Mouse (Mus musculus): ENCODE results near the gene Gm9040. TPM values are rescaled to one million over a fixed set of nuclear protein-coding genes. Genes with fewer than 3 reads are reported as not detected.

Gene Gm9040
- polyA plus RNA-seq (2021; fragmentation: Nextera tagmentation): not detected in 2 replicates
- long read RNA-seq, experiment 1: 0 reads
- long read RNA-seq, experiment 2: 0 reads

DNA sequence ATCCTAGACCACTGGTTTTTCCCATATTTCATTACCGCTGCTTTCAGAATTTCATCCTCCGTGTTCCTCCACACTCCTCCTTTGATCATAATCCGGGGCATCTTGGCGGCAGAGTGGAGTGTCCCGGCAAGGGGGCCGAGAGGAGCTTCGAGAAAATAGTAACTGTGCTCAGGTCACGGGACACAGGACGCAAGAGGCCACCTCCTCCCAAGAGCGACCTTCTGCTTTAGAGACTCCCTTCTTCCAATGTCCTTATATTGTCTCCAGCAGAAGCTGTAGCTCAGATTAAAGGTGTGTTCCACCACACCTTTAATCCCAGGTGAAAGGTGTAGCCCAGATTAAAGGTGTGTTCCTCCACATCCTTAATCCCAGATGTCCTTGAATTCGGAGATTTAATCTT lies at the start of gene Gm9040:
Gm9040 (minus strand) TSS at position 101 of the 400 bp plus-strand sequence.

GRCm38 (mm10) chr10:118354005-118354404 lies 27.2 kb upstream of the Gm9040 start, which contains the start of gene Gm9049:
Gene Gm9049 (minus strand): TSS chr10:118354105.

DNA sequence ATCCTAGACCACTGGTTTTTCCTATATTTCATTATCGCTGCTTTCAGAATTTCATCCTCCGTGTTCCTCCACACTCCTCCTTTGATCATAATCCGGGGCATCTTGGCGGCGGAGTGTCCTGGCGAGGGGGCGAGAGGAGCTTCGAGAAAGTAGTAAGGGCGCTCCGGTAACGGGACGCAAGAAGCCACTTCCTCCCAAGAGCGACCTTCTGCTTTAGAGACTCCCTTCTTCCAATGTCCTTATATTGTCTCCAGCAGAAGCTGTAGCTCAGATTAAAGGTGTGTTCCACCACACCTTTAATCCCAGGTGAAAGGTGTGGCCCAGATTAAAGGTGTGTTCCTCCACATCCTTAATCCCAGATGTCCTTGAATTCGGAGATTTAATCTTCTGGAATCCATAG lies 21.8 kb upstream of the Gm9040 start, which contains the start of gene Gm9048:
Gm9048 (minus strand) TSS at position 101 of the 400 bp plus-strand sequence.

GRCm38 (mm10) chr10:118343155-118343554 lies 16.4 kb upstream of the Gm9040 start, which contains the start of gene Gm9046:
Gene Gm9046 (minus strand): TSS chr10:118343255.

GRCm38 (mm10) chr10:118337731-118338130 lies 11.0 kb upstream of the Gm9040 start, which contains the start of gene Gm9045:
Gene Gm9045 (minus strand): TSS chr10:118337831.

DNA sequence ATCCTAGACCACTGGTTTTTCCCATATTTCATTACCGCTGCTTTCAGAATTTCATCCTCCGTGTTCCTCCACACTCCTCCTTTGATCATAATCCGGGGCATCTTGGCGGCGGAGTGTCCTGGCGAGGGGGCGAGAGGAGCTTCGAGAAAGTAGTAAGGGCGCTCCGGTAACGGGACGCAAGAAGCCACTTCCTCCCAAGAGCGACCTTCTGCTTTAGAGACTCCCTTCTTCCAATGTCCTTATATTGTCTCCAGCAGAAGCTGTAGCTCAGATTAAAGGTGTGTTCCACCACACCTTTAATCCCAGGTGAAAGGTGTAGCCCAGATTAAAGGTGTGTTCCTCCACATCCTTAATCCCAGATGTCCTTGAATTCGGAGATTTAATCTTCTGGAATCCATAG lies 5.5 kb upstream of the Gm9040 start, which contains the start of gene Gm9044:
Gm9044 (minus strand) TSS at position 101 of the 400 bp plus-strand sequence.

GRCm38 (mm10) chr10:118294938-118295337 lies 31.8 kb downstream of the Gm9040 start, which contains the start of gene Iltifb:
Gene Iltifb (minus strand): TSS chr10:118295038.

Other genes with a start within 250 kb of the Gm9040 start
- gene Mdm1, start 185.2 kb downstream of the Gm9040 start, polyA plus RNA-seq (2021; fragmentation: Nextera tagmentation): 3.9 and 4.5 TPM in 2 replicates
- 0.23 and 0.39 TPM in 2 replicates for gene Il22, start 122.0 kb downstream of the Gm9040 start, polyA plus RNA-seq (2021; fragmentation: Nextera tagmentation)
- gene Gm32717, start 86.2 kb downstream of the Gm9040 start, polyA plus RNA-seq (2021; fragmentation: Nextera tagmentation): not detected in 2 replicates
- gene Gm32802, start 68.3 kb downstream of the Gm9040 start, polyA plus RNA-seq (2021; fragmentation: Nextera tagmentation): not detected in 2 replicates
- gene Iltifb, start 31.9 kb downstream of the Gm9040 start, polyA plus RNA-seq (2021; fragmentation: Nextera tagmentation): 0.41 and 0.59 TPM in 2 replicates
- not detected in 2 replicates for gene Gm9044, start 5.4 kb upstream of the Gm9040 start, polyA plus RNA-seq (2021; fragmentation: Nextera tagmentation)
- gene Gm9045, start 10.9 kb upstream of the Gm9040 start, polyA plus RNA-seq (2021; fragmentation: Nextera tagmentation): not detected in 2 replicates
- not detected in 2 replicates for gene Gm9046, start 16.3 kb upstream of the Gm9040 start, polyA plus RNA-seq (2021; fragmentation: Nextera tagmentation)
- not detected in 2 replicates for gene Gm9048, start 21.7 kb upstream of the Gm9040 start, polyA plus RNA-seq (2021; fragmentation: Nextera tagmentation)
- not detected in 2 replicates for gene Gm9049, start 27.1 kb upstream of the Gm9040 start, polyA plus RNA-seq (2021; fragmentation: Nextera tagmentation)
- not detected in 2 replicates for gene Ifng, start 114.1 kb upstream of the Gm9040 start, polyA plus RNA-seq (2021; fragmentation: Nextera tagmentation)